Mouse (Mus musculus) E14TG2a.4 (cell line): ENCODE data around the gene Tyro3.

Experiments used
- CTCF ChIP-seq: conservative IDR thresholded peaks from 2 replicates; pipeline ENCODE4 v1.5.1; 2014; ENCODE audit warnings: low read length
- NANOG ChIP-seq: IDR thresholded peaks from 2 replicates; pipeline ENCODE4 v1.6.1; 2014; ENCODE audit warnings: borderline replicate concordance, low read length, mixed read lengths
- POU5F1 ChIP-seq: IDR thresholded peaks from 2 replicates; pipeline ENCODE4 v1.6.1; 2014; ENCODE audit warnings: low read length, borderline replicate concordance

DNA sequence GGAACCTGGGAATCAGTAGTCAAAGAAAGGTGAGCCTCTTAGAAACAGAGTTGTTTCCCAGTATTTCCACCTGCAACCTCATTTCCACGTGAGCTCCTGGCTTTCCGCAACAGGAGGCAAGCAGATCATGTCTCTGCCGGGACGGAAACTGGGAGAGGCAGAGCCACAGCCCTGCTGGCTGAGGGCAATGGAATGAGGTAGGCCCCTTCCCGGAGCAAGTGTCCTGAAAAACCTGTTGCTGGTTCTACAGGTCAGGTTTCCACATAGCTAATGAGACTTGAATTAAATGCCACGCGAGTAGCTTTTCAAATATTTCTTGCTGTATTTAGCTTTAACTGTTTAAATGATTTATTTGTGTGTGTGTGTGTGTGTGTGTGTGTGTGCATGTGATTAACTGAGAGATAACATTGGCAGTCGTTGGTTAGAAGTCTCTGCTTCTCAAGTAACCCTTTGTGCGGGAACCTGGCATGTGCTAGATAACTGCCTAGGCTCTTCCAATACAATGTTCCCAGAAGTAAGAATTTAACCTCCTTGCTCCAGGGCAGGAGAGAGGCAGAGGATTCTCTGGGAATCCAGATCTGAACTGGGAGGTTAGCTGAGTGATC lies 21.2 kb downstream of the Tyro3 start:
- no peak for TF ChIP-seq CTCF
- no peak for TF ChIP-seq NANOG
- no peak for TF ChIP-seq POU5F1
